Mouse (Mus musculus) T-helper 1 cell (primary cell): ENCODE results near the gene Agbl4.

Experiments used
- in situ Hi-C: fragments of 300-600 bp; cut with MboI, MseI; formaldehyde crosslinking; loops from one replicate; pipeline ENCODE4 v1.15.1; 2025; ENCODE audit warnings: high pct_unique_total_duplicates

Gene Agbl4

GRCm38 (mm10) chr4:111495949-111496348 is 1098.5 kb downstream of the Agbl4 start:
- in situ Hi-C loops = no loop called here

- in situ Hi-C loops = no loop called here
Observed at GRCm38 (mm10) chr4:111498751-111499150, 1101.3 kb downstream of the Agbl4 start.

GRCm38 (mm10) chr4:111501441-111501840 is 1104.0 kb downstream of the Agbl4 start:
- in situ Hi-C loops = loop anchor here (5.0 to 25.0 kb wide), 2 partner anchors 121 to 1439 kb away; no protein-coding TSS in a partner anchor

GRCm38 (mm10) chr4:111502965-111503727 is 1105.7 kb downstream of the Agbl4 start:
- in situ Hi-C loops = loop anchor here (5.0 to 25.0 kb wide), 2 partner anchors 119 to 1441 kb away; no protein-coding TSS in a partner anchor

- in situ Hi-C loops = loop anchor here (5.0 to 25.0 kb wide), 2 partner anchors 117 to 1443 kb away; no protein-coding TSS in a partner anchor
Observed at GRCm38 (mm10) chr4:111504952-111505351, 1107.5 kb downstream of the Agbl4 start.

- in situ Hi-C loops = loop anchor here (25.0 kb wide), 1 partner anchor 1448 kb away; no protein-coding TSS in a partner anchor
Observed at GRCm38 (mm10) chr4:111510129-111510528, 1112.7 kb downstream of the Agbl4 start.

- in situ Hi-C loops = loop anchor here (25.0 kb wide), 1 partner anchor 1452 kb away; no protein-coding TSS in a partner anchor
Observed at GRCm38 (mm10) chr4:111513921-111514320, 1116.5 kb downstream of the Agbl4 start.

- in situ Hi-C loops = loop anchor here (25.0 kb wide), 1 partner anchor 1454 kb away; no protein-coding TSS in a partner anchor
Observed at GRCm38 (mm10) chr4:111516136-111516535, 1118.7 kb downstream of the Agbl4 start.

GRCm38 (mm10) chr4:111517063-111517792 is 1119.8 kb downstream of the Agbl4 start:
- in situ Hi-C loops = loop anchor here (25.0 kb wide), 1 partner anchor 1455 kb away; no protein-coding TSS in a partner anchor

- in situ Hi-C loops = loop anchor here (25.0 kb wide), 1 partner anchor 1456 kb away; no protein-coding TSS in a partner anchor
Observed at GRCm38 (mm10) chr4:111518191-111518590, 1120.7 kb downstream of the Agbl4 start.

GRCm38 (mm10) chr4:111519267-111519666 is 1121.8 kb downstream of the Agbl4 start:
- in situ Hi-C loops = loop anchor here (25.0 kb wide), 1 partner anchor 1457 kb away; no protein-coding TSS in a partner anchor

- in situ Hi-C loops = loop anchor here (25.0 kb wide), 1 partner anchor 1458 kb away; no protein-coding TSS in a partner anchor
Observed at GRCm38 (mm10) chr4:111520006-111520405, 1122.5 kb downstream of the Agbl4 start.

GRCm38 (mm10) chr4:111522974-111523373 is 1125.5 kb downstream of the Agbl4 start:
- in situ Hi-C loops = loop anchor here (25.0 kb wide), 1 partner anchor 1461 kb away; no protein-coding TSS in a partner anchor

GRCm38 (mm10) chr4:111528961-111529360 is 1131.5 kb downstream of the Agbl4 start:
- in situ Hi-C loops = no loop called here

GRCm38 (mm10) chr4:111529996-111530395 is 1132.5 kb downstream of the Agbl4 start:
- in situ Hi-C loops = no loop called here

GRCm38 (mm10) chr4:111530537-111530936 is 1133.1 kb downstream of the Agbl4 start:
- in situ Hi-C loops = no loop called here

GRCm38 (mm10) chr4:111544684-111545083 is 1147.2 kb downstream of the Agbl4 start:
- in situ Hi-C loops = no loop called here

GRCm38 (mm10) chr4:111546009-111546408 is 1148.5 kb downstream of the Agbl4 start:
- in situ Hi-C loops = no loop called here

- in situ Hi-C loops = loop anchor here (10.0 kb wide), 1 partner anchor 1919 kb away; no protein-coding TSS in a partner anchor
Observed at GRCm38 (mm10) chr4:111555426-111555825, 1158.0 kb downstream of the Agbl4 start.

GRCm38 (mm10) chr4:111577087-111577773 is 1179.8 kb downstream of the Agbl4 start:
- in situ Hi-C loops = no loop called here
